ENCODE assay signal across 17 mouse cellular contexts in the genomic region with DNA sequence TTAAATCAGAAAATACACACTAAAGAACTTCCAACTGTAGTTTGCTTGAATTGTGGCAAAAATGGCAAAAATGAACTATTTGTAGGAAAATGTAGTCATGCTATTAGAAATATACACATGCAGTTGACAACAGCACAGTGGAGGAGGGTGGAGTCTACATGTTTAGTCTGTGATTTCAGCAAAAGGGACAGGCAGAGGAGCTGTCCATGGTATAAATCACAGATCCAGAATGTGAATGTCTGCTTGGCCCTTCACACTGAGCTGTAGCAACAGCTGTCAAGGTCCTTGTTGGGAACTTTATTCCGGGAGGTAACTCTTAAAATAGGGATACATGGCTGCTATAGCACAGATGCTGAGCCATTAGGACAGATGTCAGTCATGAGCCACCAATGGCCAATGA.
A peak's percentile ranks its signal among the peaks of the same experiment; 100 is the strongest.
DNase-seq lines count a peak whose midpoint lies in the region; ATAC-seq and TF ChIP-seq lines count a peak whose summit lies in the region.
"Had no signal": no experiment of that assay in that cellular context is flagged by ENCODE, and none has a peak within 500 bp of the region (broad histone marks: within the 10 kb centered on the region; RNA-seq: fewer than 3 reads in every experiment).

No protein-coding gene starts in this region.

- intact Hi-C loops in heart, postnatal 10 days (cut with DNase I): no loop called here

- no peaks in the 10 kb centered on the region for H3K27me3 ChIP-seq in lung, postnatal 0 days (replicated peaks; ENCODE audit: insufficient read depth, low read length)
- H3K27me3 ChIP-seq: forebrain, embryonic 13.5 days; liver, embryonic 13.5 days; midbrain, embryonic 15.5 days; neural tube, embryonic 13.5 days had no signal

- no peak for TF ChIP-seq EP300 in lung, postnatal 0 days (IDR thresholded peaks at IDR 0.05)

- no peak overlapping the region for H3K4me3 ChIP-seq in lung, postnatal 0 days (ENCODE audit: low read depth, low read length)
- H3K4me3 ChIP-seq: forebrain, embryonic 13.5 days; layer of hippocampus, adult 2 months; liver, embryonic 13.5 days; midbrain, embryonic 15.5 days; neural tube, embryonic 13.5 days had no signal

- no peak for ATAC-seq in lung, postnatal 0 days
- ATAC-seq: forebrain, embryonic 13.5 days; intestine, embryonic 16.5 days; midbrain, embryonic 15.5 days had no signal

- DNase-seq in heart, postnatal 10 days: peak; percentile 7 to 9
- DNase-seq in heart, adult 18-20 months: no peak
- peak; percentile 54 for DNase-seq in lung, postnatal 0 days (ENCODE audit: low spot score)
- DNase-seq in lung, adult 18-20 months: no peak
- DNase-seq in embryo, embryonic 10.5 days (ENCODE audit: low spot score): peak; percentile 44
- DNase-seq in retina, postnatal 1 day: peak; percentile 6
- DNase-seq in thymus, postnatal 4 days: no peak
- DNase-seq in c-Kit-positive CD71-positive TER-119-positive erythroid progenitor cells, embryonic 14.5 days (ENCODE audit: low spot score): no peak
- DNase-seq: adrenal gland, adult 2 months; cerebellum, adult 9-11 months; liver, embryonic 13.5 days had no signal

- H3K36me3 ChIP-seq in lung, postnatal 0 days (ENCODE audit: insufficient read depth, low read length): no peaks in the 10 kb centered on the region
- H3K36me3 ChIP-seq: liver, embryonic 13.5 days; midbrain, embryonic 15.5 days; neural tube, embryonic 13.5 days had no signal

- 81% methylated on average over 1 of the region's 1 CpGs for WGBS in lung, postnatal 0 days

- no peak overlapping the region for H3K9ac ChIP-seq in lung, postnatal 0 days (replicated peaks; ENCODE audit: low read depth)
- H3K9ac ChIP-seq: forebrain, embryonic 13.5 days; liver, embryonic 13.5 days; midbrain, embryonic 15.5 days; neural tube, embryonic 13.5 days had no signal

- no peaks in the 10 kb centered on the region for H3K9me3 ChIP-seq in lung, postnatal 0 days (ENCODE audit: low read length)
- H3K9me3 ChIP-seq: forebrain, embryonic 13.5 days; liver, embryonic 13.5 days; midbrain, embryonic 15.5 days; neural tube, embryonic 13.5 days had no signal

- TF ChIP-seq CTCF in lung, postnatal 0 days (IDR thresholded peaks at IDR 0.05): no peak

- no peaks in the 10 kb centered on the region for H3K4me1 ChIP-seq in lung, postnatal 0 days (ENCODE audit: insufficient read depth, low read depth, low read length)
- H3K4me1 ChIP-seq: forebrain, embryonic 13.5 days; liver, embryonic 13.5 days; midbrain, embryonic 15.5 days; neural tube, embryonic 13.5 days had no signal

- no peak overlapping the region for H3K4me2 ChIP-seq in lung, postnatal 0 days (replicated peaks; ENCODE audit: low read depth, low read length)
- H3K4me2 ChIP-seq: forebrain, embryonic 13.5 days; liver, embryonic 13.5 days; midbrain, embryonic 15.5 days; neural tube, embryonic 13.5 days had no signal

- no peak overlapping the region for H3K27ac ChIP-seq in lung, postnatal 0 days (ENCODE audit: low read length)
- H3K27ac ChIP-seq: forebrain, embryonic 13.5 days; layer of hippocampus, adult 2 months; liver, embryonic 13.5 days; macrophage; midbrain, embryonic 15.5 days; neural tube, embryonic 13.5 days had no signal

Comparison
In these comparisons a context has a peak if more than half of its experiments do, and no peak if none do; other contexts are left out.
1. DNase-seq: peak in heart, postnatal 10 days (2 of 2), lung, postnatal 0 days (single experiment), embryo, embryonic 10.5 days (single experiment) and retina, postnatal 1 day (single experiment); none in heart, adult 18-20 months (0 of 2), lung, adult 18-20 months (0 of 2), thymus, postnatal 4 days (single experiment) and c-Kit-positive CD71-positive TER-119-positive erythroid progenitor cells, embryonic 14.5 days (single experiment).